Mouse (Mus musculus) CD8-positive naive resting alpha-beta T cell, adult 2 months (primary cell): ENCODE data around the gene Srek1.

Source experiments
- DNase-seq, 2 experiments: peaks; one replicate each; pipeline ENCODE4 v3.0.0; 2022; ENCODE audit warnings: low read depth in 2 of 2, low spot score in 2 of 2

Srek1 gene

GRCm38 (mm10) chr13:103774119-103774757, at the start of gene Srek1:
TSS of gene Srek1 (minus strand) at chr13:103774608.
- peak; percentile 76 to 78 for DNase-seq

DNA sequence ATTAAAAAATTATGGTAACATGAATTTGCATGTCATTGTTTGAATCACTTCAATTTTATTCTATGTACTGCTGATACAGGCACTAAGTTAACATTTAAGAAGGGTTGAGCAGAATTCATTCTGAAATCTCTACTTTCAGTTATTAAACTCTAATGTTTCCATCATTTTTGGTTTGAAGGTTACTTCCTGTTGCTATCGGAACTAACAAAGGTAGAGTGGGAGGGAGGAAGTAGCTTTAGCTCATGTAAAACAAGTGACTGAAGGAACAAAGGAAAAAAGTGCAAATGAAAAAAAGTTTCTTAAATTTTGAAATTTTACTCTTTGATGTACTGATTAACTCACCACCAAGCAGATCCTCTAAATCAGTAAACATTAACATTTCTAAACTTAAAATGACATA, 47.9 kb upstream of the Srek1 start:
- no peak for DNase-seq

DNA sequence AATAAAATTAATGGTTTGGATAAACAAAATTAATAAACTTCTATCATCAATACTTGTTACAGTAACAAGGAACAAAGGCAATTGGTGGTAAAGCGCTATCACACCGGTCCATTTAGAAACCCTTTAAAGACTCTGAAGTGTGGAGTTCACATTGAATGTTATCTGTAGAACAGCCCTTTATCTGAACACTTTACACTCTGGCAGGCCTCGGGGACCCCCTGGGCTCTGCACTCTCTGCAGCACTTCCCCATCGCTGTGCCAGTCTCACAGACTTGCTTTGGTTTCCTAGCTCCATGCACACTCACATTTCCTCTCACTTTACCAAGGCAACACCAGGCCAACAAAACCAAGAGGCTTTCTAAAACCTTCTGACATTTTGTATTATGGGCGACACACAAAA, 45.0 kb upstream of the Srek1 start:
- DNase-seq, result no peak

DNA sequence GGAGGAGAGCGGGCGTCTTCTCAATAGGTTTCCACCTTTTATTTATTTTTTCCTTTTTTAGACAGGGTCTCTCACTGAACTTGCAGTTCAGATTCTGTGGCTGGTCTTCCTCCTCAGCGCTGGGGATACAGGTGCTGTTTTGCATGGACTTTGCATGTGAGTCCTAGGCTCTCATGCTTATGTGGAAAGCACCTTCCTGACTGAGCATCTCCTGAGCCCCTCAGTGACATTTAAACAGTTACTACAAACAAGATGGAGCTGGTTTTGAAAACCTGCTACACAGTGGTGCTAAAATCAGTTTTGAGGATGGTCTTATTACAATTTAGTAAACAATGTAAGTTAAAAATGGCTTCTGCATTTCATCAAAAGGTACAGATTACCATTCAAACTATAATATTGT, 43.5 kb upstream of the Srek1 start:
- DNase-seq, result no peak

DNA sequence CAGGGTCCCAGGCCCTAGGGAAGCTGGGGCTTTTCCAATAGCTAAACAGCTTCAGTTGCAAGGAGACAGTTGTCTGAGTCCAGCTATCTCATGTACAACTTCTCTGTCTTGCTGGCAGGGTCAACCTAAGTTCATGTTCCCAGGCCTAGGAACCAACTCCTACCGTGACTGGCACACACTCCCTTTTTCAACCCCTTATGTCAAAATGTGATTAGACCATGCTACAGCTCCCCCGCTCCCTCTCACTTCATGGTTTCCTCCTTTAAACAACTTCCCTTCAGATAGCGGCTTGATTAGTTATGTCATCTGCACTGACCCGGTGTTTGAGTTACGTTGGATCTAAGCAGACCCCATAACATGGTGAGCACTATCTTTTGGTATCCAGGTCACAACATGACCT, 33.1 kb upstream of the Srek1 start:
- DNase-seq, result no peak

- DNase-seq, result no peak
These were observed 31.9 kb upstream of the Srek1 start for GRCm38 (mm10) chr13:103806210-103806851.

- no peak for DNase-seq
These were observed 29.3 kb upstream of the Srek1 start for GRCm38 (mm10) chr13:103803721-103804120.

- DNase-seq, result no peak
These were observed 26.6 kb upstream of the Srek1 start for GRCm38 (mm10) chr13:103801021-103801420.

DNA sequence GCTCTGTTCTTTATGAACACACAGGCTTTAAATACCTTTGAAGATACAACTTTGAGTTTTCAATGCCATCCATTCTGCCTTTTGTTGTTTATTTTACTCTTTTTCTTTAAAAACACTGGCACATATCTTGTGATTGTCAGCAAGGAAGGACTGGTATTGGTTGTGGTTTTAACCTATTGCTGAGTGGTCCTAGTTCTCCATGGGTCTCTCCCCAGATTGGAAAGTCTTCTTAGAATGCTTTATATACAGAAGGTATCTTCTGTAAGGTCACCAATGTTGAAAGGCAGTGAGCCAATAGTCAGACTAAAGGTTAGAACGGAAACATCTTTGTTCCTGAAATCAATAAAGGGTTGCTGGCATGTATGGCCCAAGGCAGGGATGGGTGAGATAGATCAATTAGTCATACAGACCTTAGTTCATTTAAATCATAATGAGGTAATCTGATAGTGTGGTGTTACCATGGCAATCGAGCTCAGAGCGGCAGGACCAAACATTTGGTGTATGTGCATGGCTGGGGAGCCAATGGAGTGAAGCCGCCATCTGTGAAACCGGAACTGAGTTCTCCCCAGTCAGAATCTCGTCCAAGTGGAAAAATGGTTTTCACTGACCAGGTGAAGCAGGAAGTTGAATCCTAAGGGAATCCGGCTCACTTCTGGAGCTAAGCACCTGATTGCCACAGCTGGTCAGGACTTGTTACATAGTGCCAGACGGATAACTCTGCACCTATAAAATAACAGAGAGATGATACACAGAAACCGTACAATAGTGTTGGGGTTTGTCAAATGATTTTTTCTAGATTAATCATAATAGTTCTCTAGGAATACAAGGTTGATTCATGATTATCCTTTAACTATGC, 20.5 kb upstream of the Srek1 start:
- DNase-seq, result no peak

DNA sequence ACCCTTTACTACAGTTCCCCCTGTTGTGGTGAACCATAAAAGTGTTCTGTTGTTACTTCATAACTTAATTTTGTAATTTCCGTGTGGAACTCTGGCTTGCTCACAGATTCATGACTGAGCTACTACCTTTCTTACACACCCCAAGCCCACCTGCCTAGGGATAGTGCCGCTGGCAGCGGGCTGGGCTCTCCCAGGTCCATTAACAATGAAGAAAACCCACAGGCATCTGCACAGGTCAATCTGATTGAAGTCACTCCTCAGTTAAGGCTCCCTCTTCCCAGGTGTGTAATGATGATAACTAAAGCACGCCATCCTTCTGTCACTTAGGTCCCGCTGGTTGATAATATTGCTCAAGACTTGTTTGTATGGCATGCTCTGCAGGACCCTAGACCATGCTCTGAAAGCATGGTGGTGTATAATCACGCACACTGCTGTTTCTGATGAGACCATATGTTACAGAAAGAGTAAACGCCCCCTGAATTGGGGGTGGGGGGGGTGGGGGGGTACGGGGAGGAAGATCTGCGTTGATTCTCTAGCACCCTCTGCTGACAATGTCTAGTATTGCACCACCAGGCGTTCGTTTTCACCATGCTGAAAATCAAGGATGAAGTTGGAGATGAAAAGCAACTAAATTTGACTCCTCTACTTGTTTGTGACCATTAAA, 5.6 kb upstream of the Srek1 start:
- DNase-seq, result peak; percentile 27 to 52

DNA sequence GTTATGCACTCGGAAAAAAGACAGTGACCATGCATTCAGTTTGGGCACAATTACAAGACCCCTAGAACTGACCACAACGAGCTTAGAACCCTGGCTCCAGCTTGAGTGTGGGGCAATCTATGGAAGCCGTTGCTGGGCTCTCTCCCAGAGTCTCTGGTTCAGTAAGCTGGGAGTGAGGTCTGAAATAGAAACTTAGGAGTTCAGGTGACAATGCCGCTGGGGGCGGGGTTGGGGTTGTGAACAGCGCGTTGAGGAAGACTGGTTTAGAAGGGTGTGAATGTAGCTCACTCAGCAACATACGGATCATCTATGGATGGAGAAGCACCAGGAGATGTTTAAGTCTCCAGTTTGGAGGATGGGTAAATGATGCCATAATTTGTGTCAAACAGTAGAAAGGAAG, 2.7 kb upstream of the Srek1 start:
- DNase-seq, result no peak

GRCm38 (mm10) chr13:103773407-103774118, 845 bp downstream of the Srek1 start:
- DNase-seq, result peak in 1 of 2 experiments; percentile 14

DNA sequence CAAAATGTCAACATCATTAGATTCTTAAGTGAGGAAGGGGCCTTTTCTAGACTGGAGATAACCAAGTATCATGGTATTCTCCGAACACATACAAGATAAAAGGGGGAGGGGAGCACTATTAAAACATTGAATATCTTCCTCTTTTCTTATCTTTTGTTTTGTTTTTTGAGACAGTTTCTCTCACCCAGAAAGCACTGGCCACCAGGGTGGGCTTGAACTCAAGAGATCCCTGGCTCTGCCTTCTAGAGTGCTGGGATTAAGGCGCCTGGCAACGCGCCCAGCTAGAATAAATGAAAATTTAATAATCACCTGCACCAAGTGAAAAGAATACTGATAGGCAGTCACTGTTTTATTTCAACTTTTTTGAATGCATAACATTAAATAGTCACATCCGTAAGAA, 1.5 kb downstream of the Srek1 start:
- DNase-seq, result no peak

DNA sequence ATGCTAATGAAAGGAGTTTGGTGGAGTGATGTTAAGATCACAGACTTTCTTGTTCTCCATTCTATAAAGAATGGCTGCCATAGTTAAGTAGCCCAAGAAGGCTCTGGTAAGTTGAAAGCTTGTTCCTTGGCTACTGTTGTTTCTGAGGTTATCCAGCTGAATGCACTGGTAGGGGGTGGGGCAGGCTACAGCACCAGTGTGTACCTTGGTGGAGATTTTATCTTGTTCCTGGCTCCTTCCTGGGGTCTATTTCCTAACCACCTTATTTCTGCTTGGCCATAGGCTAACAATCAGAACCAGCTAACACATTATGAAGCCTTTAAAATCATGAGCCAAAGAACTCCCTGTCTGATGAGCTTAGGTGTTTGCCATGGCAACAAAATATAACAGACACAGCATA, 3.6 kb downstream of the Srek1 start:
- DNase-seq, result no peak

DNA sequence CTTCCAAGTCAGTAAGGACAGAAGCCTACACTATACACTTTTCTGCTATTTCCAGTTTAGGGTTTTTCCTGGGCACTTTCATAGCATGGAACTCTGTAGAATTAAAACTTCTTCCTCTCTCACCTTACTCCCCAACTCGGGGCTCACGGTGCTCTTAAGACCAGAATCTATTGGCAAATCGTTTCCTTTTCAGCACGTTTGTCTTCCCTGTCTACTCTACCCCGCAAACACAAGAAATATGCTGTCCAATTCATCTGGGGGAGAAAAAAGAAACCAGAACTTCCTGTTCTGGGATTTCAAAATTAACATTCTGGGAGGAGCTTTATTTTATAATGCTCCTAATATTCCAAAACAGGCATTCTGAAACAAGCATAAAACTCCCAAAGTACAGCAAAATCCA, 6.5 kb downstream of the Srek1 start:
- no peak for DNase-seq

- DNase-seq, result no peak
These were observed 10.8 kb downstream of the Srek1 start for GRCm38 (mm10) chr13:103763640-103764039.

DNA sequence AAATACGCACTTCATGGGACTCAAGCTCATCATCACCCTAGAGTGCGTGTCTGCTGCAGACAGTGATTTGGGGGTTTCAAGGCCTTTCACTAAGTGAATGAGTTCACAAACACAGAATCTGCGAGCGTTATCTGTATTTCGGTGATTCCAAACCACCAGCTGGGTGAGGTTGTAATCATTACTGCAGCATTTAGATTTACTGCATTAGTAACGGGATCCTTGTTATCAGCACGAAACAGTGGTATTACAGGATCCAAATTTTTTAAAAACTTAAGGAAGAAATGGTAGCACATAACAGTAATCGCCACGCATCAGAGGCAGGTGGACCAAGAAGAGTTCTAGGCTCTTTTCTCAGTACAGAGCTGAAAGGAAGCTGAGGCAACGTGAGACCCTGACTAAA, 12.4 kb downstream of the Srek1 start:
- DNase-seq, result no peak

DNA sequence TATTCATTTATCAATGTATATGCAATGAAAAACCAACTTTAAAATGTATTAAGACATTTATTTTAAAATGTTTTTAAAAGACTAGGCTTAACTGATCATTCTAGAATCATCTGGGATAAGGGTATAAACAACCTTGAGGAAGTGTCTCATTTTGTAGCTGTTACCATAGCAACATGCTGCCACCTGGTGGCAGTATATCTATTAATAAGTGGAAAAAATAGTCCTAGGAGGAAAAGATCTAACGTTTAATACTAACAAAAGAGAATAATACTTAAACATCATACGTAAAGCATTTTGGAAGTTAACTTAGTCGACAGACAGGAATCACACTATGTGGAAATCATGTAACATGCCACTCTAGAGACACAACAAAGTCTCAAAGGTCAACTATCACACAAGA, 23.0 kb downstream of the Srek1 start:
- peak in 1 of 2 experiments; percentile 19 for DNase-seq

DNA sequence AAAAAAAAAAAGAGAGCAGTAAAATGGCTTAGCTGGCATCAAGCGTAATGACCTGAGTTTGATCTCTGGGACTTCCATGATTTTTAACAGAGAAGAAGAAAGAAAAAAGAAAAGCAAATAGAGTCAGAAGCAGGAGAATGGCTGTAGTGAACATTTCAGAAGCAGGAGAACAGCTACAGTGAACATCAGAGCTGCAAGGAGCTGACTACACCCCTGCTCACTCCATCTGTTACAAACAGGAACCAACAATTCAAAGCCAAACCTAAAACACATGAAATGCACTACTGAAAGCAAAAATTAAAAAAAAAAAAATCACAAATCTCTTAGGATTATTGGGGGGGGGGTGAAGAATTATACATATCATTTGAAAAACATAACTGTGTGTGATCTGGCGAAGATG, 28.7 kb downstream of the Srek1 start:
- DNase-seq, result no peak

DNA sequence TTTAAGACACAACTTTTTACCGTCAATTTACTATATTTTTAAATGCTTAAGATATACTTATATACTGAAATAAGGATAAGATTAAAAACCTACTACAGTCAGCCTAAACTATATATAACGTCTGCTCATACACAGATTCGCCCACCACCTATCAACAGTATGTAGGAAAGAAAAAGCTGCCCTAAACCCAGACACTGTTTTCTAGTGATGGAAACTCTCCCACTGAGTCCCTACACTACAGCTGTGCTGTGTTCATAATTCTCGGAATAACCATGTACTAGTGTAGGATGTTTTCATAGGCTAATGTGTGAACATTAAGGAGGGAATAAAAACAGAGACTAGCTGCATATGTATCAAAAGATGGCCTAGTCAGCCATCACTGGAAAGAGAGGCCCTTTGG, 29.2 kb downstream of the Srek1 start:
- DNase-seq, result no peak
